Mouse (Mus musculus): Measurements from ENCODE around the gene Ogfod3. TPM values are rescaled to one million over a fixed set of nuclear protein-coding genes. Genes with fewer than 3 reads are reported as not detected.

Gene Ogfod3
- polyA plus RNA-seq, 1 experiment = 25.4 TPM

DNA sequence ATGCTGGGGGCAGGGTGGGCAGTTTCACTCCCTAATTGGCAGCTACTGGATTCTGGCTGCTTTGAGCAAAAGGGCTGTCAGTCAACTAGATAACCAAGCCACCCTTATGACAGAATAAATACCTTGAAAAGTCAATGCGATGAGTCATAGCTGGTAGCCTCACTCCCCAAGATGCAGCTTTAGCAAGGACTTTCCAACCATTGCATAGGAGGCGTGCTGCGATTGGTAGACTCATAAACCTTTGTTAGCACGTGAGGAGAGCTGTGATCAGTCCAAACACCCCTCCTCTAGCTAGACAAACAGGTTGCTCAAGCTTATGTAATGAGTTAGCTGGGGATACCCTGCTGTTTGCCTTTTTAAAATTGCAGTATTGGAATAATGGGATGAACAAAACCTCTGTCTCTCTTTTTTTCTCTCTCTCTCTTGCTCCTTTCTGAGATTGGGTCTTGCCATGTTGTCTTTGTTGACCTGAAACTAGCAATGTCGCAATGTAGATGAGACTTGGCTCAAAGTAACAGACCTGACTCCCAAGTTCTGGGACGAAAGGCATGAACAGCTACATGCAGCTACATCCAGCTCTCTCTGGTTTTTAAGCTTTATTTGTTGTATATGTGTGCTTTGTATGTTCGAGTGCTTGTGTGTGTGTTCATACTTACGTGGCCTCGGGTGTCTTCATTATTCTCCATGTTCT is 61.0 kb downstream of the Ogfod3 start:
- WGBS = 83% methylated on average over 9 of the region's 9 CpGs
- H3K27ac ChIP-seq (ENCODE audit: insufficient read depth, low read depth, low read length) = no peak overlapping the region
- no peak for DNase-seq
- no peaks in the 10 kb centered on the region for H3K4me1 ChIP-seq (ENCODE audit: control insufficient read depth, insufficient read depth, low read length)
- no peaks in the 10 kb centered on the region for H3K27me3 ChIP-seq (replicated peaks; ENCODE audit: control insufficient read depth, insufficient read depth, low read length)
- TF ChIP-seq CTCF (conservative IDR thresholded peaks at IDR 0.05; ENCODE audit: insufficient read depth, insufficient read length, low read depth, low read length) (no peak), POLR2A (IDR thresholded peaks at IDR 0.05; ENCODE audit: low read depth, low read length) (no peak)
- no peak overlapping the region for H3K4me3 ChIP-seq (ENCODE audit: insufficient read depth, low read depth, low read length)
- H3K36me3 ChIP-seq (ENCODE audit: control insufficient read depth, insufficient read depth, low read length) = no peaks in the 10 kb centered on the region

DNA sequence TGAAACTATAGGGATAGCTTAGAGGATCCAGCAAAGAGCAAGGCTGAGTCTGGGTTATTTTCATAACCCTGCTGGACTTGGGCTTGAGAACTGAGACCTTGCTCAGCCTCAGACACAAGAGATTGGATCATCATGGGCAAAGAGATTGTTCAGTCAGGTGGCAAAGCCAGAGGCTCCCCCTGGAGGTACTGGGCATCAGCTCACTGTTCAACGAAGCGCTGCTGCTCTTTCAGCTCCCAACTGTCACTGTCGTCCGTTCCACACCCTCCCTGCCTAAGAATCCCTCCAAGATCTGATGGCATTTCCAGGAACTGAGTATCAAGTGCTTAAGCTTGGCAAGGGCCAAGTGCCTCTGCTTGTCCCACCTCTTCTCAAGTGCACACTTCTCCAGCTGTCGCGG is 65.8 kb downstream of the Ogfod3 start:
- Histone ChIP-seq H3K27me3 (replicated peaks; ENCODE audit: control insufficient read depth, insufficient read depth, low read length) (no peaks in the 10 kb centered on the region), H3K4me3 (ENCODE audit: insufficient read depth, low read depth, low read length) (no peak overlapping the region), H3K4me1 (ENCODE audit: control insufficient read depth, insufficient read depth, low read length) (no peaks in the 10 kb centered on the region), H3K36me3 (ENCODE audit: control insufficient read depth, insufficient read depth, low read length) (no peaks in the 10 kb centered on the region), H3K27ac (ENCODE audit: insufficient read depth, low read depth, low read length) (no peak overlapping the region)
- DNase-seq = peak; percentile 36
- 44% methylated on average over 6 of the region's 6 CpGs for WGBS
- TF ChIP-seq POLR2A (IDR thresholded peaks at IDR 0.05; ENCODE audit: low read depth, low read length) (no peak), CTCF (conservative IDR thresholded peaks at IDR 0.05; ENCODE audit: insufficient read depth, insufficient read length, low read depth, low read length) (peak; percentile 34; the same call in 1 of the 2 replicates)

DNA sequence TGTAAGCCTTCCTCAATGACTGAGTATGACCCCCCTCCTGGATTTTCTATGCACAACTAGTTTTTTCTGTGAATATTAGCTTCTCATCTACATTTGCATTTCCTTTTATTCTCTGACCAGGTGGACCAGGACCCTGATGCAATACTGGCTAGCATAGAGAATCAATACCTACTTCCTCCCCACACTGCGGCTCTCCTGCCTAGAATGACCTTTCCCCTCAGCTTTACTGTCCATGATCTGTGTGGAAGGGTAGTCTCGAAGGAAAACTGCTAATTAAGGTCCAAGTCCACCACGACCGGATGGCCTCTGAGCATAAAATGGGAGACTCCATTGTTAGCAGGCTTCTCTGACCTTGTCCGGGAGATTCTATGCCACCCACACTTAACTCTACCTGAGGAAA is 66.8 kb downstream of the Ogfod3 start:
- Histone ChIP-seq H3K27ac (ENCODE audit: insufficient read depth, low read depth, low read length) (no peak overlapping the region), H3K4me1 (ENCODE audit: control insufficient read depth, insufficient read depth, low read length) (no peaks in the 10 kb centered on the region), H3K36me3 (ENCODE audit: control insufficient read depth, insufficient read depth, low read length) (no peaks in the 10 kb centered on the region), H3K27me3 (replicated peaks; ENCODE audit: control insufficient read depth, insufficient read depth, low read length) (no peaks in the 10 kb centered on the region), H3K4me3 (ENCODE audit: insufficient read depth, low read depth, low read length) (no peak overlapping the region)
- TF ChIP-seq CTCF (conservative IDR thresholded peaks at IDR 0.05; ENCODE audit: insufficient read depth, insufficient read length, low read depth, low read length) (no peak), POLR2A (IDR thresholded peaks at IDR 0.05; ENCODE audit: low read depth, low read length) (no peak)
- 70% methylated on average over 5 of the region's 5 CpGs for WGBS
- peak; percentile 16 for DNase-seq

DNA sequence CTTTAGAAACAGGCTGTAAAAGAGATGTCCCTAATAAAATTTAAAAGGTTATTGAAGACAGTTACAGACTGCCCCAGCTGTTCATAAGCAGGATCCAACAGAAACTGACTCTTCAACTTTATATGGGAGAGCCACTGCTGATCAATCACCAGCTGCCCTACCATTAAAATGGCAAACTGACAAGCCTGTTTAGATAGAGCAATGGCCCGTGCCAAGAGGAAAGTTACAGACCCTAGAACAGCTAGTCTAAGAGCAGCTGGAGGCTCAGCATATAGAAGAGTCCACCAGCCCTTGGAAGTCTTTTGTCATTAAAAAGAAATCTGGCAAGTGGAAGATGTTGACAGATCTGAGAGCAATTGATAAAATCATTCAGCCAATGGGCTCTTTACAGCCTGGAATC is 69.9 kb downstream of the Ogfod3 start:
- WGBS = 66% methylated on average over 1 of the region's 1 CpGs
- Histone ChIP-seq H3K27me3 (replicated peaks; ENCODE audit: control insufficient read depth, insufficient read depth, low read length) (no peaks in the 10 kb centered on the region), H3K36me3 (ENCODE audit: control insufficient read depth, insufficient read depth, low read length) (no peaks in the 10 kb centered on the region), H3K4me1 (ENCODE audit: control insufficient read depth, insufficient read depth, low read length) (no peaks in the 10 kb centered on the region), H3K27ac (ENCODE audit: insufficient read depth, low read depth, low read length) (no peak overlapping the region), H3K4me3 (ENCODE audit: insufficient read depth, low read depth, low read length) (no peak overlapping the region)
- no peak for DNase-seq
- TF ChIP-seq CTCF (conservative IDR thresholded peaks at IDR 0.05; ENCODE audit: insufficient read depth, insufficient read length, low read depth, low read length) = no peak
- no peak for TF ChIP-seq POLR2A (IDR thresholded peaks at IDR 0.05; ENCODE audit: low read depth, low read length)

DNA sequence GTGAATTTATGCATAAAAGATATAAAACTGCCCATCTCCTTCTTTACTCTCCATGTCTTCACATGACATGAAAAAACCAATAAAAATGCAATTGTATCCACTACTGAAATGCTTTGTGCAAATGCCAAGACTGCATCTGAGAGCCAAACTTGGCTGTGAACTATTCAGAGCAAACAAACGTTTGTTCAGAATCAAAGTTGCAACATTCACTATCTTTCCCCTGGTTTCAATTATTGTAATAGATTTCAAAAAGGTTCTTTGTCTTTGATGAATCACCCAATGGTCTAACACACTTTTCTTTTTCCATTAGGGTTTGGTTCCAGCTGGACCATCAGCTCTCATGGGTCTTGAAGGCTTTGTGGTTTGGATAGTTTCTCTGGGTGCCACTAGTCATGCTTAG is 74.9 kb downstream of the Ogfod3 start:
- Histone ChIP-seq H3K27ac (ENCODE audit: insufficient read depth, low read depth, low read length) (no peak overlapping the region), H3K36me3 (ENCODE audit: control insufficient read depth, insufficient read depth, low read length) (no peaks in the 10 kb centered on the region), H3K27me3 (replicated peaks; ENCODE audit: control insufficient read depth, insufficient read depth, low read length) (no peaks in the 10 kb centered on the region), H3K4me1 (ENCODE audit: control insufficient read depth, insufficient read depth, low read length) (no peaks in the 10 kb centered on the region), H3K4me3 (ENCODE audit: insufficient read depth, low read depth, low read length) (no peak overlapping the region)
- 77% methylated on average over 1 of the region's 1 CpGs for WGBS
- TF ChIP-seq CTCF (conservative IDR thresholded peaks at IDR 0.05; ENCODE audit: insufficient read depth, insufficient read length, low read depth, low read length) (no peak), POLR2A (IDR thresholded peaks at IDR 0.05; ENCODE audit: low read depth, low read length) (no peak)
- no peak for DNase-seq

Other genes starting within 250 kb of the Ogfod3 start
- 63.3 and 71.0 TPM in 2 replicates for gene Csnk1d, start 213.4 kb downstream of the Ogfod3 start, polyA plus RNA-seq (2012; rRNA removed)
- 1.2 and 3.0 TPM in 2 replicates for gene Cd7, start 165.3 kb downstream of the Ogfod3 start, polyA plus RNA-seq (2012; rRNA removed)
- 66.6 and 75.2 TPM in 2 replicates for gene Sectm1b, start 141.1 kb downstream of the Ogfod3 start, polyA plus RNA-seq (2012; rRNA removed)
- gene Sectm1a, start 123.5 kb downstream of the Ogfod3 start, polyA plus RNA-seq (2012; rRNA removed) = 2.1 and 2.8 TPM in 2 replicates
- gene Tex19.2, start 86.0 kb downstream of the Ogfod3 start, polyA plus RNA-seq (2012; rRNA removed) = not detected in 2 replicates
- gene Tex19.1, start 58.6 kb downstream of the Ogfod3 start, polyA plus RNA-seq (2012; rRNA removed) = not detected in 2 replicates
- gene Uts2r, start 44.4 kb downstream of the Ogfod3 start, polyA plus RNA-seq (2012; rRNA removed) = not detected in 2 replicates
- gene Hexdc, start 278 bp downstream of the Ogfod3 start, polyA plus RNA-seq (2012; rRNA removed) = 18.3 and 23.6 TPM in 2 replicates
- gene Cybc1, start 24.6 kb upstream of the Ogfod3 start, polyA plus RNA-seq (2012; rRNA removed) = 13.7 and 15.3 TPM in 2 replicates
- 41.8 and 54.1 TPM in 2 replicates for gene Narf, start 32.5 kb upstream of the Ogfod3 start, polyA plus RNA-seq (2012; rRNA removed)
- gene Foxk2, start 55.3 kb upstream of the Ogfod3 start, polyA plus RNA-seq (2012; rRNA removed) = 18.2 and 28.6 TPM in 2 replicates
- gene Wdr45b, start 149.7 kb upstream of the Ogfod3 start, polyA plus RNA-seq (2012; rRNA removed) = 54.5 and 59.4 TPM in 2 replicates
- gene Rab40b, start 183.5 kb upstream of the Ogfod3 start, polyA plus RNA-seq (2012; rRNA removed) = 1.8 and 2.5 TPM in 2 replicates
- 14.9 and 19.6 TPM in 2 replicates for gene Fn3krp, start 216.7 kb upstream of the Ogfod3 start, polyA plus RNA-seq (2012; rRNA removed)
- gene Fn3k, start 230.2 kb upstream of the Ogfod3 start, polyA plus RNA-seq (2012; rRNA removed) = 30.6 and 33.7 TPM in 2 replicates
- gene Tbcd, start 247.2 kb upstream of the Ogfod3 start, polyA plus RNA-seq (2012; rRNA removed) = 58.9 and 70.1 TPM in 2 replicates